Mouse (Mus musculus): ENCODE data around the gene Irak2. TPM values are rescaled to one million over a fixed set of nuclear protein-coding genes. Genes with fewer than 3 reads are reported as not detected.

The Irak2 gene
- polyA plus RNA-seq, 1 experiment from 2014 or later: 60.7 TPM

GRCm38 (mm10) chr6:113615489-113615888, 22.8 kb upstream of the Irak2 start:
- Histone ChIP-seq H3K79me2 (ENCODE audit: inconsistent target) (peaks cover 51% of the 10 kb centered on the region), H3K36me3 (ENCODE audit: inconsistent target) (peaks cover 47% of the 10 kb centered on the region), H3K27ac (no peak overlapping the region), H3K4me3 (ENCODE audit: inconsistent target) (no peak overlapping the region)
- 88% methylated on average over 4 of the region's 4 CpGs for WGBS (ENCODE audit: missing documents)

GRCm38 (mm10) chr6:113623386-113623785, 14.9 kb upstream of the Irak2 start:
- 45% methylated on average over 5 of the region's 5 CpGs for WGBS (ENCODE audit: missing documents)
- peak overlapping the region; percentile 36 for H3K4me3 ChIP-seq (ENCODE audit: inconsistent target)
- H3K27ac ChIP-seq: 0 out of 2 replicates have a peak overlapping the region, but pooled peaks have one; percentile 32
- H3K36me3 ChIP-seq (ENCODE audit: inconsistent target): peaks cover 8% of the 10 kb centered on the region; the same call in 1 of the 2 replicates
- peaks cover 39% of the 10 kb centered on the region for H3K79me2 ChIP-seq (ENCODE audit: inconsistent target)

- Histone ChIP-seq H3K36me3 (ENCODE audit: inconsistent target) (peaks cover 10% of the 10 kb centered on the region; the same call in 1 of the 2 replicates), H3K4me3 (ENCODE audit: inconsistent target) (peak within 1 kb of the TSS; percentile 65), H3K27ac (0 out of 2 replicates have a peak within 1 kb of the TSS, but pooled peaks have one; percentile 32), H3K79me2 (ENCODE audit: inconsistent target) (peaks cover 39% of the 10 kb centered on the region)
- under 1% methylated on average over 69 of the region's 76 CpGs for WGBS (ENCODE audit: missing documents)
These were observed 14.1 kb upstream of the Irak2 start, which contains the start of gene Vhl for GRCm38 (mm10) chr6:113623941-113624751. Vhl (plus strand) TSS chr6:113623959.

- 60% methylated on average over 5 of the region's 5 CpGs for WGBS (ENCODE audit: missing documents)
- peaks cover 39% of the 10 kb centered on the region for H3K79me2 ChIP-seq (ENCODE audit: inconsistent target)
These were observed 13.1 kb upstream of the Irak2 start for GRCm38 (mm10) chr6:113624989-113625770.

DNA sequence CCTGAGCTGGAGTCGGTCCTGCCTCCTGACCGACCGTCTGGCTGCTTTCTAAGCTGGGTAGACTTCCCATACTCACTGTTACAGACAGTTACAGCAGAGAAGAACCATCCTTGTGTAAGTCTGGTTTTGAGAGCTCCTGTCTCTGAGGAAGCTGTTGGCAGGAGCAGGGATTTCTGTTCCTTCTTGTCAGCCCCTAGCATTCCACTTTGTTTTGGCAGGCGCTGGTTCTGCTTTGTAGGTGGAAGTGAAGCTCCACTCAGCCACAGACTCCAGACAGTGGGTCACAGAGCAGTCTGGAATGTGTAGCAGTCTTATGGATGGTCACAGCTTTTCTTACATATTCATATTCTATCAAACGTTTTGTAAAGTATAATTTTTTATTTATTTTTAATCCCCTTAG, 7.9 kb upstream of the Irak2 start:
- no peak overlapping the region for H3K4me3 ChIP-seq (ENCODE audit: inconsistent target)
- WGBS (ENCODE audit: missing documents): 26% methylated on average over 5 of the region's 5 CpGs
- H3K36me3 ChIP-seq (ENCODE audit: inconsistent target): peaks cover 15% of the 10 kb centered on the region; the same call in 1 of the 2 replicates
- peak overlapping the region; percentile 32 for H3K27ac ChIP-seq
- peaks cover 28% of the 10 kb centered on the region for H3K79me2 ChIP-seq (ENCODE audit: inconsistent target)

More at GRCm38 (mm10) chr6:113624989-113625770, 13.1 kb upstream of the Irak2 start:
- Histone ChIP-seq H3K36me3 (ENCODE audit: inconsistent target) (peaks cover 10% of the 10 kb centered on the region; the same call in 1 of the 2 replicates), H3K27ac (no peak overlapping the region), H3K4me3 (ENCODE audit: inconsistent target) (peak overlapping the region; percentile 65)

DNA sequence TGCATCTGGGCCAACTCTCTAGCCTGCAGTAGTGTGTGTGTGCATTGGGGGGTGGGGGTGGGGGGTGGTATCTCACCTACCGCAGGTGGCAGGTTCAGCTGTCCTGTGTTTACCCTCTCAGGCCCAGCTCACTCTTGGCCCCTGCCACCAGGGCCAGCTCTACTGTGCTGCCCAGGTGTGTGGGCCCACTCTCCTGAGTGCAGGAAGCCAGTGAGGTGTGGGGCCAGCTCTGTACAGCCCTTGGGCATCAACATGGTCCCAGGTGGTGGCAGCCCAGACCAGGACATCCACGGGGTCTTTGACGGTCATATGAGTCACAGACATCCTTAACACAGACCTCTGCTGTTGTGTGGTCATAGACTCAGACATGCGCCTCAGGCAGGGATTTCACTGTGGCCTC, 5.4 kb upstream of the Irak2 start:
- WGBS (ENCODE audit: missing documents): 94% methylated on average over 4 of the region's 4 CpGs
- peaks cover 13% of the 10 kb centered on the region; the same call in 1 of the 2 replicates for H3K36me3 ChIP-seq (ENCODE audit: inconsistent target)

GRCm38 (mm10) chr6:113639201-113639600, 934 bp downstream of the Irak2 start:
- Histone ChIP-seq H3K4me3 (ENCODE audit: inconsistent target) (peak overlapping the region; percentile 84), H3K36me3 (ENCODE audit: inconsistent target) (no peaks in the 10 kb centered on the region), H3K27ac (peak overlapping the region; percentile 72), H3K79me2 (ENCODE audit: inconsistent target) (peaks cover 59% of the 10 kb centered on the region)
- WGBS (ENCODE audit: missing documents): 81% methylated on average over 4 of the region's 4 CpGs

More for the DNA sequence above, 5.4 kb upstream of the Irak2 start:
- H3K27ac ChIP-seq: no peak overlapping the region
- H3K79me2 ChIP-seq (ENCODE audit: inconsistent target): peaks cover 3% of the 10 kb centered on the region; the same call in 1 of the 2 replicates
- H3K4me3 ChIP-seq (ENCODE audit: inconsistent target): no peak overlapping the region

DNA sequence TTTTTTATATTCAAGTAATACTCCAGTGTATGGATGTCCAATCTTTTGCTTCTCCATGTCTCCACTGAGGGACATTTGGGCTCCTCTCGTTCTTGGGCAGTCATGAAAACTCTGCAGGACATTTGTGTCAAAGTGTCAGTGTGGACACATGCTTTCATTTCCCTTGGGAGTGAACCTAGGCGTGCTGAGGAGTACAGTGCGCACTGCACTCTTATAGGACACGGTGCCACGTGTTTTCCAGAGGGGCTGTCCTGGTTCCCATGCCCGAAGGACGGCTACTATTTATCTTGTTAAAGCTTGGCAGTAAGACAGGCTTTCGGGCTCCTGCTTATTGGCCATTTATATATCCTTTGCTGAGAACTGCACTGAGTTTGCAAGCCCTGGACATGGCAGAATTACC, 4.3 kb downstream of the Irak2 start:
- Histone ChIP-seq H3K27ac (no peak overlapping the region), H3K79me2 (ENCODE audit: inconsistent target) (peaks cover 90% of the 10 kb centered on the region), H3K4me3 (ENCODE audit: inconsistent target) (no peak overlapping the region), H3K36me3 (ENCODE audit: inconsistent target) (peaks cover 8% of the 10 kb centered on the region; the same call in 1 of the 2 replicates)
- 96% methylated on average over 8 of the region's 8 CpGs for WGBS (ENCODE audit: missing documents)

DNA sequence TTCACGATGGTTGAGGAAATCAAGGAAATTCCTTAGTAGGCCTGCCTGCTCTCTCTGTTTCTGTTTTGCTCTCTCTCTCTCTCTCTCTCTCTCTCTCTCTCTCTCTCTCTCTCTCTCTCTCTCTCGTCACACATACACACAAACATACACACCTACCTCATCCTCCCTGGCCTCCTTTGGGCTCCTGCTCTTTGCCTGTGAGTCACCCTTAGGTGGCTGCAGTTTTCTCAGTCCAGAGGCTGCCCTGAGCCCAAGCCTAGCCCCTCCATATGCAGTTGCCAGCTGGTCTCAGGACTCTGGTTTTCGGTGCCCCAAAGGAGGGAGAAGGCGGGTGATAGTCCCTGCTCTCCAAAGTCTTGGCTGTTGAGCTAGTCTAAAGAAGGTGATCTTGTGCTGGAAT, 4.8 kb downstream of the Irak2 start:
- H3K79me2 ChIP-seq (ENCODE audit: inconsistent target): peaks cover 94% of the 10 kb centered on the region
- H3K4me3 ChIP-seq (ENCODE audit: inconsistent target): no peak overlapping the region
- peaks cover 12% of the 10 kb centered on the region; the same call in 1 of the 2 replicates for H3K36me3 ChIP-seq (ENCODE audit: inconsistent target)
- WGBS (ENCODE audit: missing documents): 83% methylated on average over 3 of the region's 4 CpGs
- no peak overlapping the region for H3K27ac ChIP-seq

DNA sequence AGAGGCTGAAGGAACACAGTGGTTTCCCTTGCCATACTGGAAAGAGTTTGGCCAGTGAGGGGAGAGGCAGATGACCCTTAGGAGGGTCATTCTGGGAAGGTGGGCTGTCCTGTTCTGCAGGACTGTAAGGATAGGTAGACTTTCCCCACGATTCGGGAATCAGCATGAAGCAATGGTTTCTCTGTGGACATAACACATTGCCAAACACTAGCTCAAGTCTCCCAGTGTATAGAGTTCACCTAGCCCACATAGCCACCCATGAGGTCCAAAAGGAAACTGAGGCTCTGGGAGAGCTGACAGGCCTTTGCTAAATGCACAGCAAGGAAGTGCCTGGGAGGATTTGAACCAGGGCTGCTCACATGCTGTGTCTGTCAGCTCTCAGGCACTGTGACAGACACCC, 5.7 kb downstream of the Irak2 start:
- Histone ChIP-seq H3K36me3 (ENCODE audit: inconsistent target) (peaks cover 22% of the 10 kb centered on the region; the same call in 1 of the 2 replicates), H3K79me2 (ENCODE audit: inconsistent target) (peaks cover 96% of the 10 kb centered on the region), H3K27ac (peak overlapping the region; percentile 75), H3K4me3 (ENCODE audit: inconsistent target) (no peak overlapping the region)
- WGBS (ENCODE audit: missing documents): 100% methylated on average over 2 of the region's 2 CpGs

GRCm38 (mm10) chr6:113644808-113645207, 6.5 kb downstream of the Irak2 start:
- H3K36me3 ChIP-seq (ENCODE audit: inconsistent target): peaks cover 25% of the 10 kb centered on the region; the same call in 1 of the 2 replicates
- peaks cover 96% of the 10 kb centered on the region for H3K79me2 ChIP-seq (ENCODE audit: inconsistent target)
- H3K27ac ChIP-seq: peak overlapping the region; percentile 75
- WGBS (ENCODE audit: missing documents): 22% methylated on average over 8 of the region's 8 CpGs
- H3K4me3 ChIP-seq (ENCODE audit: inconsistent target): no peak overlapping the region

GRCm38 (mm10) chr6:113649346-113650196, 11.3 kb downstream of the Irak2 start:
- peak overlapping the region; percentile 56 for H3K27ac ChIP-seq
- H3K79me2 ChIP-seq (ENCODE audit: inconsistent target): peaks cover 96% of the 10 kb centered on the region
- 51% methylated on average over 5 of the region's 7 CpGs for WGBS (ENCODE audit: missing documents)
- H3K36me3 ChIP-seq (ENCODE audit: inconsistent target): peaks cover 43% of the 10 kb centered on the region; the same call in 1 of the 2 replicates
- H3K4me3 ChIP-seq (ENCODE audit: inconsistent target): no peak overlapping the region

- WGBS (ENCODE audit: missing documents): 3% methylated on average over 3 of the region's 4 CpGs
- H3K79me2 ChIP-seq (ENCODE audit: inconsistent target): peaks cover 100% of the 10 kb centered on the region
- no peak overlapping the region for H3K4me3 ChIP-seq (ENCODE audit: inconsistent target)
- peaks cover 43% of the 10 kb centered on the region; the same call in 1 of the 2 replicates for H3K36me3 ChIP-seq (ENCODE audit: inconsistent target)
- H3K27ac ChIP-seq: peak overlapping the region; percentile 56
These were observed 12.0 kb downstream of the Irak2 start for GRCm38 (mm10) chr6:113650197-113650640.
